Mouse (Mus musculus): ENCODE measurements around the gene Col5a3.

GRCm38 (mm10) chr9:20760813-20761212 lies 54.1 kb downstream of the Col5a3 start:
- TF ChIP-seq CTCF (IDR thresholded peaks at IDR 0.05; ENCODE audit: low read depth, low read length) = no peak
- no peak for TF ChIP-seq POLR2A (IDR thresholded peaks at IDR 0.05; ENCODE audit: extremely low read depth, insufficient read depth, low read length)
